Mouse (Mus musculus): Measurements from ENCODE around the gene Smoc1.

Gene Smoc1

DNA sequence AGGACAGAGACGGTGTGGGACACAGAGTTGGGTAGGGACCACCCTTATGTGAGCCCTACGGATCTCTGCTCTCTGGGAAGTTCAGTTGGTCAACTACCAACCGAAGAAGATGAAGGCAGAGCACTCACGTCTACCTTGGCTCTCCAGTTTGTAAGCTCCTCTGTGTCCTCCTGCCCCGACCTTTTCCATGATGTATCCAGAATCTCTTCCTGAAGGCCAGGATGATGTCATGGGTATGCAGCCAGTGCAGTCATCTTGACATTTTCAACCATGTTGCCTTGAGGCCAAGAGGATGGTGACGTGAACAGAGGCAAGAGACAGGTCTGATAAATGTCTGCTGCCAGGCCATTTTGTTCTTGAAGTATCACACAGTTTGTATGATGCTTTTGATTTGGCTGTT is 111.6 kb downstream of the Smoc1 start:
- DNase-seq = no peak

DNA sequence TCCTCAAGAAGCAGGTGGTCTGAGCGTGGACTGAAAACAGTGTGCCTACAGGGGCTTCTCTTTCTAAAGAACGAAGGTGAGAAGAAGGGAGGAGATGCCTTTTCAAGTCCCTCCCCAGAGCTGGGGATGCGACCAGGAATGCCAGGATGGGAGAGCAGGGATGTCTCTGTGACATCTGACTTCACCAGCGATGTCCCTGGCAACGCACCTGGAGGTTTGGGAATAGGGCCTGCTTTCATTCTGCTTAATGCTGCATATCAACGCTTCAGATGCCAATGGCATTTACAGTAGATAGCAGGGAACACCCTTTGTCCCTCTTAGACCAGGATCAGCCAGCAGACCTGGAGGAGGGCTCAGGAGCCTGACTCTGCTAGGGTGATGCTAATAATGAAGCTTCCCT is 112.9 kb downstream of the Smoc1 start:
- no peak for DNase-seq

DNA sequence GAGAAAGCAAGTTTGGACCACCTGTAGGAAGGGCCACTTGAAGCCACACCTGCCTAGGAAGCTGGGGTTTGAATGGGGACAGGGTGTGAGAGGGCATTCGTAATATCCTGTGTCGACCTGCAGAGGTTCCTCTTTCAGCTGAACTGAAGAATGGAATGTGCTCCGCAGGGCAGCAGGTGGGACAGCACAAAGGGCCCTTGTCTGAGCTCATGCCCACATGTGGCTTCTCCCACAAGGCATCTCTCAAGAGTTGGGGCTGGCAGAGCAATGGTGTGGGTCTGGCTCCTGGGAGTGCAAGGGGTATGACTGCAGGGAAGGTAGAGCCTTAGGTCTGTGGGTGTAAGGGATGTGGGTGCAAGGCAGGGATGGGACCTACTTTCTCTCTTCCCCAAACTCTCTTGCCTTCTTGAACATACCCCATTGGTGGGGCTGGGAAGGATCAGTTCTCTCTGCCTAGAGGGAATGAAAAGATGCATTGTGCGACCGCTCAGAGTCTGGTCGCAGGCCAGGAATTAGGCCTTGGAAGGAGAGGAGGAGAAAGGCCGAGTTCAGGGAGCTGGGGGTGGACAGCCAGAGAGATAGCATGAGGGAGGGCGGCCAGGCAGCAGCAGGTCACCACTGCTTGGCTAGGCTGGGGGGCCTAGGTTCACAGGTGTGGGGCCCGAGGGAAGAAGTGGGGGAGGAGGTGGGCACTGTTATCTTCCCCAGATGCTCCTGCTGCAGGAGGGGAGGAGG is 114.2 kb downstream of the Smoc1 start:
- no peak for DNase-seq

DNA sequence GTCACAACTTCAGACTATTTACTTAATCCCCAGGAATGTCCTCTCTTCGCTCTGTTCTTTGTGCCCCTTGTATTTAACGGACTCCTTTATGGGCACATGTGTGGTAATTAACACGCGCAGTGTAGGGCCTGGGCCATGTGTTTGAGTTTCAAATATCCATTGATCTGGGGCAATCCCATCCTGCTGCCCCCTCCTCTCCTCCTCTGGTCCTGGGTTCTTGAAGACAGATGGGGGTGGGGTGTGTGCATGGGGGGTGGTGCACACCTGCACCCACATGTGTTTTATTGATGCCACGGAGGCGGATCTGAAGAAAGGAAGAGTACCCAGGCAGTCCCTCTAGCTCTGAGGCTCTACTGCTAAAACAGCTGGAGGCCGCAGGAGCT is 114.7 kb downstream of the Smoc1 start:
- no peak for DNase-seq

DNA sequence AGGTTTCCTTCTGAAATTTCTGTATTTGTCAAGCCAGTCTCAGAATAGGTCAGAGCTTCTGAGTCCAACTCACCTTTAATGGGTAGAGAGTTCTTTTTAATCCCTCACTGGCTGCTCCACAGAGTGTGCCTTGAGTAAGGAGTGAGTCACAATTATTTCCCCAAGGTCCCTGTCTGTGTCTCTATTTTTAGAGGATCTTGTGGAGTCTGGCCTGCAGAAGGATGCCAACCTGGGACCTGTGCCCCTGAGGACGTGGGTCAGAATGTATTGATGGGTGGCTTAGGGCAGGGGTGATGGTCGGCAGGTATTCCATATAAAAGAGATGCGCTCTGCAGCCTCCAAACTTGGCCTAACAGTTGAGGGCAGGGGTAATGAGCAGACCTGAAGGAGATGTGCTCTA is 115.6 kb downstream of the Smoc1 start:
- no peak for DNase-seq

DNA sequence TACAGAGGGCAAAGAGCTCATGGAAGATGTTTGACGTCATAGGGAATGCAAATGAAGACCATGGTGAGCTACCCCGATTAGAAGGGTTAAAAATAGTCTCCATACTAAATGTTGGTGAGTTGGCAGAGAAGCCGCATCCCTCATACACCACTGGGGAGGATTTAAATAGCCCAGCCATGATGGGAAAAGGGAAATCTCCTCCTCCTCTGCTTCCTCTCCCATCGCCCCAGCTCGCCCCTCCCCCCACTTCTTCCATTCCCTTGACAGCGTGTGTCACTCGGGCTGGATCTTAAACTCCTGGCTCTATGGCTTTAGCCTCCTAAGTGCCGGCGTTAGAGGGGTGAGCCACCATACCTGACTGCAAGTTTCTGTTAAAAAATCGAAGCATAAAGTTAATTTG is 117.6 kb downstream of the Smoc1 start:
- DNase-seq = no peak

DNA sequence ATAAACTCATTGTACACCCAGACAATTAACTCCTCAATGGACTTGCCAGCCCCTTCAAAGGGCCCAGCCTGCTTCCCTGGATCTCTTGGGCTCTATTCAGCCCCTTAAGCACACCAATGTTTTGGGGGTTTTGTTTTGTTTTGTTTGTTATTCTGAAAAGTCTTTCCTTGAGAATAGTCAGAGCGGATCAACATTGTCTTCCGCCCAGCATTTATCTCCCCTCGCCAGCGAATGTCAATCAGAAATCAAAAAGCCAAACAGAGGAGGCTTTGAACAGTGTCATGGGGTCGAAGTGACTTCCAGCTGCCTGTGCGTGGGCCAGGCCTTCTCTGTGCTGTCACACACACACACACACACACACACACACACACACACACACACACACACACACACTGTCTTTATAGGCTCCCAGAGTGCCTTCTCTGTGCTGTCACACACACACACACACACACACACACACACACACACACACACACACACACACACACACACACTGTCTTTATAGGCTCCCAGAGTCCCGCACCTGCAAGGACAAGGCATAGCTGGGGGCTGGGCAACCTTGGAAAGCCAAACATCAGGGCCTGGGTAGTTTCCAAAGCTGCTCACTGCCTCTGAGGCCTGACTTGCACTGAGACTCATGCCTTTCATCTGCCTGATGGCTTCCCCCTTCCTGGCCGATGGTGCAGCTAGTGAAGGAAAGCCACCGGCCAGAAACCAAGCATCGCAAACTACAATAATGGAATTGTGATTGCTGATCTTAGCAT is 120.0 kb downstream of the Smoc1 start:
- DNase-seq = no peak

DNA sequence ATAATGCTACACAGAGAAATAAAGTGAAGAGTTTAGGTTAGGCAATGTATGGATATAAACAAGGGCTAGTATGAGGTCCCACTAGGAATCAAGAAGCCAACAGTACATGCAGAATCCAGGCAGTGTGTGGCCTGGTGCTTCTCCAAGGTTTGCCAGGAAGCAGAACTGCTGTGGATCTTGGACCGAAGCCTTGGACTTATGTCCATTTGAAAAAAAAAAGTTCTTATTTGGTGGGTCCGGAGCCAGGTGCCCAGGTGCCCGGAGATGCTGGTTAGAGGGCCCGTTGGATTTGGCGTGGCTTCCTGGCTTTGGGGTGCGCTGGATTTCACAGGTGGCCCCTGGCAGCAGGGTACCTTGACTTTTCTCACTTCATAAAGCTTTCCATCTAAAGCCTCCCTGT is 121.3 kb downstream of the Smoc1 start:
- DNase-seq = no peak

DNA sequence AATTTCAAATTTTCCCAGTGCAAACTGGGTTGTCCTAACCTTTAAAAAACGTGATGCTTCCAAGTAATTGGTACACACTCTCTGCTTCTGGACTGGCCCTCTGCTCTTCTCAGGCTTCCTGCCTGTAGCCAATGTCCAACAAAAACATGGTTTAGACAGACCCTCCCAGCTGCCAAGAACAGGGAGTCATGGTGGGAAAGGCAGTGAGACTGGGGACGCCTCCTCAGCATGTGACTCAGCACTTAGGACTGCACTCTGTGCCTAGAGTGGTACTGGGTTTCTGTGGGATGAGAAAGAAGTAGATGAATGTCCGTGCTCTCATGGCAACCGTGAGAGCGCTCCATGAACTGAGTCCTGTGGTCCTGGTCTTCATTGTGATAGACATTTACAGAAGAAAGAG is 124.3 kb downstream of the Smoc1 start:
- no peak for DNase-seq

DNA sequence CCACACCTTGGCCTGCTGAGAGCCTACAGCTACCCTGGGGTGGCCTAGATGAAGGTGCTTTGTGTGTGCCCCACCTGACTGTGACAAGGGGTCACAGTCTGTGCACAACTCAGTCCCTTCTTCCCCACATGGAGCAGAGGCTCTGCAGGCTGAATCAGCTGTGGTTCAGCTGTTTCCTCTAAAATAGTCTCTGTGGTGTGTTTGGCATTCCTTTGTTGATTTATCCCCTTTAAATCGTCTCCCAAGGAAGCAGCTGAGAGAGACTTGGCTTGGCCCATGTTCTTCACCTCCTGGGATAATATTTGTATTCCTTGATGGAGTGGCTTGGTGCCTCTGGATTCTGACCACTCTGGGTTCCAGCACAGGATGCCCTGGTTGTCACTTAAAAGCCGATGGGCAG is 125.5 kb downstream of the Smoc1 start:
- DNase-seq = no peak

DNA sequence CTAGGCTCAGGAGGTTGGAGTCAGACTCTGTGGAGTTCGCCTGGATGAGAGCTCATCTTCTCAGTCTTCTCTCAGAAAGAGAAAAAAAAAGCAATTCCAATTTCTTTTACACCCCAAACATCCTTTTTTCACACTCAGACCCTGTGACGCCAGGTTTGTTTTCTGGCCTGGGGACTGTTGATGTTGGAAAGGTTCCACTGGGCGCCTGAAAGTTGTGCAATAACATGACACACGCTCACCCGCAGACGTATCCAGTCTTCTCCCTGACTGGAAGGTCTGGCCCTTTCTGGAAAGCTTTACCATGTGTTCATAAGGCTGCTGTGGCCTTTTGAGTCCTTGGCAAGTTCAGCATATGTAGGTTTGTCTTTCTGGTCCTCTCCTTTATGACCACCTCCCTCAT is 129.1 kb downstream of the Smoc1 start:
- DNase-seq = no peak

DNA sequence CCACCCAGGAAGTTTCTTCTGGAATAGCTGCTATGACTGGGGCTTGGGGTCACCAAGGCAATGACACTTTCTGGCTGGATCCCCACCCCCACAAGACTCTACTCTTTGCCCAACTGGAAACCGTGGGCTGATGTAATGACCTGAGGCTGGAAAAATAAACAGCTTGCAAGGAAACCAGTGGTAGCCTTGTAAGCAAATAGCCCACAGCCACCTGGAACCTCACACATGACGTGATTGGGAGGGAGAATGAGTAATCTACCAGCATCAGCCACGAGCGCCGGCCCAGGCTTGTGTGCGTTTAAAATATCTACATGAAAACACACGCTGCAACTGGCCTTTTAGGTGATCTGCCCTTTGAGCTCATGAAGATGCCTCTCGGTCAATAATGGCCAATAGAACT is 130.2 kb downstream of the Smoc1 start:
- DNase-seq = no peak

DNA sequence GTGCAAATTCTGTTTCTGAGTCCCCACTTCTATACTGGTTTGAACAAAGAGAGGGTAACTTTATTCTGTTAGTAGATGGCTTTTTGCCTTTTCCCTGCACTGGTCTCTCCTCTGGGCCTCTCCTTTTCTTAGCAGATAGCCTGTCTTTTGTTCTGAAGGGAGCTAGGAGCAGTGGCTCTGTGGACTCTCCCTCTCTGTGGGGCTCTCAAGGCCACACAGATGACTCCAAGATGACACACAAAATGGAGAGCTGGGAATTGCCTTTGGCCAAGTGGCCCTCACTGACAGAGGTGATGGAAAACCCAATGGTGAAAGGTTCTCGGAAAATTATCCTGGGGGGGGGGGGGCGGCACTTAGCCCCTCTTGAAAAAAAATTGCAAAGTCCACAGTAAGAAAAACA is 133.3 kb downstream of the Smoc1 start:
- DNase-seq = no peak

DNA sequence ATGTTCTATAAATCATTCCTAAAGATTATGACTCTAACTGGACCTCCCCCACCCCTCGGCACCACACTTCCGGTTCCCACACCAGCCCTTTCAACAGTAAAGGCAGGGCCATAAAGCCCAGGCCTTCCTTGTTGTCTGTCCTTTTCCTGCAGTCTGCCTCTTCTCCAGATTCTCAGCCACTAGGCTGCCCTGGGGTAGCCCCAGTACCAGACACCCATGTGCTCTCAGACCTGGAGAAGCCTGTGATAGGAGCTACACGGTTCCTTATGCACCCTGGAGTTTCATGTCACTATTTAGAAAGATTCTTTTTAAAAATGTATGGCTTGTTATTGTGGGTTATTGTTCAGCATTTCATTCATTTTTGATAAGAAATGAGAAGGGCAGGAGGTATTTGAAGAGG is 133.8 kb downstream of the Smoc1 start:
- DNase-seq = no peak

DNA sequence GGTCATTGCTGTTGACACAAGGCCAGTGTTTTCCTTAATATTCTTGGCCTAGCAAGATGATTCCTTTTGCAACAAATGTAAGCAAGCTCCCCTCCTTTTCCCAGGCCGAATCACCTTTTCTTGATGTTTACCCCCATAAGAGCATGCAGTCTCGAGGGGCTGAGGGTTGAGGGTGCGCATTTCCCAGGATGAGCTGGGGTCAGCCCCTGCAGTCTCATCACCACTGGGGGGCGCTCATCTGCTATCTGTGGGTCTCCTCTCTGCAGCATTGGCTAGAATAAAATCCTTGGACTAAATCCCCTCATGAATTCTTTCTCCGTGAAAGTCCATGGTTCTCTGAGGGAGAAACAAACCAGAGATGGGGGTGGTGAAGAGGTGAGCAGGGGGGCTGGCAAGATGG is 134.2 kb downstream of the Smoc1 start:
- no peak for DNase-seq

DNA sequence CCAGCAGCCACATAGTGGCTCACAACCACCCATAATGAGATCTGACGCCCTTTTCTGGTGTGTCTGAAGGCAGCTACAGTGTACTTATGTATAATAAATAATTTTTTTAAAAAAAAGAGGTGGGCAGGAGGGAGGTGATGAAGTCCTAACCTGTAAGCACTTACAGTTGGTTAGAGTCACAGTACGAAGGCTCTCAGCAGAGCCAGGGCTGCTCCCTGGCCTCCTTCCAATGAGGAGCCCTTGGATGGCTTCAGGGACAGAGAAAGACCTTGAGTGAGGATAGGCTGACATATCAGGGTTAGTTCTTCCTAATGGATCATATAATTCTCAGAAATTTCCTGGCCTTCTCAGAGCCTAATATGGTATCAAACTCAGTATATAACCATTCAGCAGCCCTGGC is 134.7 kb downstream of the Smoc1 start:
- DNase-seq = no peak

DNA sequence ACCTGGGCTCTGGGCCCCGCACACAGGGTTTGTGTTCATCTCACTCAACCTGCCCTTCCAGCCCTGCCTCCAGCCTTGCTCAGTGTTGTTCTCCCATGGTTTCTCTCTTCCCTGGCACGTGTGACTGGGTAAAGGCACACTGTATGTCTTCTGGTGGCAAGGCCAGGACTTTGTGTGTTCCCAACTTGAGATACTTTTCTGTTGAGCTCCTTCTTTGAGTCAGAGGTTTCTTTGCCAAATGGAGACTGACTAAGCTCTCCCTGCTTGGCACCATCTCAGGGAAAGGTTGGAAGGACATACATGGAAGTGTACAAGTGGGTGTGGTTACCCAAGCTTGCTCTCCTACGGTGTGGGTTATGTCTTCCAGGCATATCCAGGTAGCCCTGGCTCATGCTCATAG is 136.5 kb downstream of the Smoc1 start:
- DNase-seq = no peak

DNA sequence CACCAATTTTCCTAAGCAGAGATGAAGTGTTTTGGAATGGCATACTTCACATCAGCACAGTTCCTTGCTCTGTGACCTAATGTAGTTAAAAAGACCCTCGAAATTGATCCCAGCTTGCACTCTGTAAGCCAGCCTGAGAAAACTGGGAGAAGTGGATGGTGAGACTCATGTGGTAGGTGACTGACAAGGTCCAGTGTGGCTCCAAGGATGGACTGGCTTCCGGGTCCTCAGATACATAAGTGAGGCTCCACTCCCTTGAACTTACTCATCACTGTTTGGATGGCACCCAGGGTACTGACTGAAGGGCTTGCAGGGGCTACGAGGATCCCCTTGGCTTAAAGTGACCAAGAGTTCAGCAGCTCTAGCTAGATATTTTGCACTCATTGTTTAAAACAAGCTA is 137.0 kb downstream of the Smoc1 start:
- no peak for DNase-seq

DNA sequence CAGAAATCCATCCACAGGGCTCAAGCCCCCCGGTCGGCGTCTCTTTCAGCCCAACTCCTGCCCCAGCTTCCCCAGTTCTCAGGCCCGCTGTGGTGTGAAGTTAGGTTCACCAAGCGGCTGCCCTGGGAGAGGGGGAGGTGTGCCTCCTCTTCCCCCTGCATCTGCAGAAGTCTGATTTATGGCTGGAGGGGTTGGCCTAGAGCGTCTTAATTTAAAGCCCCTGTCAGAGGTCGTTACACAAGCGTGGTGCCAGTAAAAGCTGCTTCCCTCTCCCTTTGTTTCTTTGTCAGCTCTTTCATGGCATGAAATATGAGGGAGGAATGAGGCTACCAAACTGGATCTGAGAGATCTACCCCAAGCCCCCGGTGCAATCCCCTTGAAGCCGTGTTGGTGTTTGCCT is 139.5 kb downstream of the Smoc1 start:
- no peak for DNase-seq

DNA sequence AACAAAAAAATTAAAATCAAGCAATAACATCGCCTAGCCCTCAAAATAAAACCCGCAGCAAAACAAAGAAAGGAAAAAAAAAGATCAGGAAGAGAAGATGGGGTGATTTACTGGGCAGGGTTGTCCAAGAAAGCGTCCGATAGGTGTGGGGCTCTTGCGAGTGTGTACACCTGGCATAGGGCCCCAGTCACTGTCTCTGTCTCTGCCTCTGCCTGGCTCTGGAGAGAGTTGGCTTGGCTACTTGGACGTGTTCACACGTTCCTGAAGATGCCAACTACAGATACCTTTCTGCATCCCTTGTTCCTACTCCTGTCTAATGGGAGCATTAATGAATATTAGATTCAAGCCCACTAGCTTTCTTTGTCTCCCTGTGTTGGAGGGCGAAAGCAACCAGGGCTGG is 140.0 kb downstream of the Smoc1 start:
- no peak for DNase-seq

DNA sequence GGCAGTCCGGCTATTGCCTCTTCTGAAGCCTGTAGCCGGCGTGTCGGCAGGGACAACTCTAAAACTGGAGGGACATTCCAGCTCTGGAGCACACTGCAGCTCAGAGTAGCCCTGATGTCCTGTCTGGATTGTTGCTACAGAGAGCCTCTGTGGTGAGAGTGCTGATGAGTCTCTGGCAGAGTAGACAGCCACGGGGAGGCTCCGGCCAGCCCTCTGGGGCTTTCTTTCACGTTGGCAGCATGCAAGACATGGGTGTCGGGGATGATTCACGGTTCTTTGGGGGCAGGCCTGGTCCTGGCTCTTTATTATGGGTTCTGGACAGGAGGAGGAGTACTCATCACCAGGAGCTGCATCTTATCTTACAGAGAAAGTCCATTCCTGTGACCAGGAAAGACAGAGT is 140.5 kb downstream of the Smoc1 start:
- no peak for DNase-seq

DNA sequence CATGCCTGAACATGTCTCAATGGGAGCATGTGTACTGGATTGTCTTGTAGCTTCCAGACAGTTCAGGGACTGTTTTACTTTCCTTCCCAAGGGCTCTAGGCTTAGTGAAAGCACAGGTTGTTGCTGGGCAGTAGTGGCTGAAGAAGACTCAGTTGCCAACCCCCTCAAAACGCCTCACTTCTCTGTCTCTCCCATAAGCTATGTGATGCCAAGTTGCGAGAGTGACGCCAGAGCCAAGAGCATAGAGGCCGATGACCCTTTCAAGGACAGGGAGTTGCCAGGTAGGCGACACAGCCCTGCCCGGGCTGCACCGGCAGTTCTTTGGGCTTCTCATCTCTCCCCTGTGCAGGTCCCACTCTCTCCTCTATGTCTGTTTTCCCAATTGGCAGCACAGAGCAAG is 141.4 kb downstream of the Smoc1 start:
- no peak for DNase-seq

DNA sequence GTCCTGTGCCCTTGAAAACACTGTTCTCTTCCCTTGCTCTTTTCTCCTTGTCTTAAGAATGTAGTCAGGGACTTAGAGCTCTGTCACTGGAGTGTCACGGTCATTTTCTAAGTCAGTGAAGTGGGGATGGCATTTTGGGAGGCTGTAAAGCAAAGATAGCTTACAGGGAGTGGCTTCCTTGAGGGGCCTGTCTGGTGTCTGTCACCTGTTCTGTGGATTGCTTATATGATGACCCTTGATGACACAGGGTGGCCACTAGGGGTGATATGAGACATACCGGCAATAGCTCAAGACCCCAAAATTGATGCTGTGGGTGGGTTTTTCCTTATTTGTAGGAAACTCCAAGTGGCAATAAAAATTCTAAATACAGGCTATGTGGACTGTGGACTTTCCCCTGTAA is 141.9 kb downstream of the Smoc1 start:
- DNase-seq = no peak

DNA sequence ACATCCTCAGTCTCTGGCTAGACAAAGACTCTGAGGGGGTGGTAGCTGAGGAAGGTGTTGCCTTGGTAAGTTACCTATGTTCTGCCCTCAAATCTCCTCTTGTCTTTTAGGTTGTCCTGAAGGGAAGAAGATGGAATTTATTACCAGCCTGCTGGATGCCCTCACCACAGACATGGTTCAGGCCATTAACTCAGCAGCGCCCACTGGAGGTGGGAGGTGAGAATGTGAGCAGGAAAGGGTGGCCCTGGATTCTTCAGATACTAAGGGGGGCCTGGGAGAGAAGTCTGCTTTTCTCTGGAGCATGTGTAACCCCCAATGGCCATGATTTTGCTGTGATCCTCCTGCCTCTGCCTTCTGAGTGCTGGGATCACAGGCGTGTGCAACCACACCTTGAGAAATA is 143.5 kb downstream of the Smoc1 start:
- DNase-seq = no peak

DNA sequence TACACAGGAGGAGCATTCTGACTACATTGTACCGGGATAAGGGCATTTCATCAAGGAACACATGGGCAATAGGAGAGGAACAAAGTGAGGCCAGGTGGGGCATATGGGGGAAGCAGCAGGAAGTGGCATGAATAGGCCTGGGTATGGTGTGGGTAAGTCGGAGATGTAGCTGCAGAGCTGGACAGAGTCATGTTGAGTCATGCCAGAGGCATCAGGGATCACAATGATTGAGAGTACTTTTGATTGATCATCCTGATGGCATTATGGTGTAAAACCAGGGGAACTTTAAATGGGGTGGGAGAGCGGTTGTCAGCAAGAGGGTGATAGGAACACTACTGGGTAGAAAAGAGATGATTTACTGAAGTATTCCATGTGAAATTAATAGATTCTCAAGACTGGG is 146.4 kb downstream of the Smoc1 start:
- DNase-seq = no peak
